Mouse (Mus musculus) kidney, postnatal 0 days (tissue): ENCODE measurements at regions not wholly inside any gene's neighbourhood (a gene's known extent, or its start where the extent isn't known, plus 50 kb on each side); places are given as distances from the start of the nearest gene placed in this dataset.
A peak's percentile ranks its signal among the peaks of the same experiment; 100 is the strongest.

Source experiments
- ATAC-seq: fragments of 200-750 bp; cut with Nextera tagmentation; replicated peaks from 2 replicates; pipeline ENCODE4 v1.8.0; 2017; ENCODE audit warnings: low read depth, moderate number of reproducible peaks, moderate TSS enrichment, moderate library complexity; ENCODE audit not compliant: low FRiP score
- DNase-seq: peaks from one replicate; pipeline ENCODE4 v3.0.0-alpha.2; 2016; ENCODE audit warnings: low spot score
- H3K27ac ChIP-seq: fragments of 300-500 bp; sonication (generic); 2 replicates; pipeline ENCODE4 v1.5.1; 2014; ENCODE audit warnings: mild to moderate bottlenecking
- H3K27me3 ChIP-seq: fragments of 300-500 bp; sonication (generic); 2 replicates; pipeline ENCODE4 v1.6.1; 2014; ENCODE audit warnings: low read length, mixed read lengths; ENCODE audit not compliant: insufficient read depth
- H3K36me3 ChIP-seq: fragments of 300-500 bp; sonication (generic); 2 replicates; pipeline ENCODE4 v1.6.1; 2014; ENCODE audit warnings: low read length, mixed read lengths; ENCODE audit not compliant: insufficient read depth
- H3K4me1 ChIP-seq: fragments of 300-500 bp; sonication (generic); replicated peaks from 2 replicates; pipeline ENCODE4 v1.6.1; 2014; ENCODE audit warnings: antibody characterized with exemption, low read length, mixed read lengths; ENCODE audit not compliant: insufficient read depth
- H3K4me2 ChIP-seq: fragments of 300-500 bp; sonication (generic); 2 replicates; pipeline ENCODE4 v1.6.1; 2014; ENCODE audit warnings: mild to moderate bottlenecking, low read length, moderate library complexity, mixed read lengths
- H3K4me3 ChIP-seq: fragments of 300-500 bp; sonication (generic); replicated peaks from 2 replicates; pipeline ENCODE4 v1.5.1; 2014; ENCODE audit warnings: low read depth, low read length
- H3K9ac ChIP-seq: fragments of 300-500 bp; sonication (generic); 2 replicates; pipeline ENCODE4 v1.6.1; 2014; ENCODE audit warnings: low read depth, low read length
- H3K9me3 ChIP-seq: fragments of 300-500 bp; sonication (generic); replicated peaks from 2 replicates; pipeline ENCODE4 v1.6.1; 2016; ENCODE audit warnings: low read length, inconsistent platforms, mixed read lengths
- CTCF ChIP-seq: IDR thresholded peaks from 2 replicates; pipeline ENCODE4 v1.5.1; 2016; ENCODE audit warnings: antibody characterized with exemption, low read depth, mild to moderate bottlenecking, moderate library complexity
- WGBS: fragments of 180-500 bp; shearing (Covaris S2); extraction: QIAGEN DNeasy Blood & Tissue Kit; methylation state at CpG from one replicate; pipeline ENCODE4 v1.1.7; 2014; 5-methylcytosine and 5-hydroxymethylcytosine counted together

- ATAC-seq (0 out of 2 replicates have a peak, but pooled peaks have one; percentile 21), DNase-seq (no peak)
- 66% methylated on average over 3 of the region's 3 CpGs for WGBS
- Histone ChIP-seq H3K4me2 (no peak overlapping the region), H3K36me3 (no peaks in the 10 kb centered on the region), H3K27me3 (no peaks in the 10 kb centered on the region), H3K9ac (no peak overlapping the region), H3K4me3 (no peak overlapping the region), H3K4me1 (no peaks in the 10 kb centered on the region), H3K27ac (no peak overlapping the region), H3K9me3 (no peaks in the 10 kb centered on the region)
- no peak for TF ChIP-seq CTCF
These were observed 161.6 kb upstream of the Ppp2r3a start for GRCm38 (mm10) chr9:101413071-101413633.

GRCm38 (mm10) chr9:101411951-101412350 is 160.4 kb upstream of the Ppp2r3a start:
- Histone ChIP-seq H3K4me3 (no peak overlapping the region), H3K27me3 (no peaks in the 10 kb centered on the region), H3K9ac (no peak overlapping the region), H3K36me3 (no peaks in the 10 kb centered on the region), H3K9me3 (no peaks in the 10 kb centered on the region), H3K4me1 (no peaks in the 10 kb centered on the region), H3K27ac (no peak overlapping the region), H3K4me2 (no peak overlapping the region)
- no peak for TF ChIP-seq CTCF
- ATAC-seq (no peak), DNase-seq (no peak)
- WGBS: 75% methylated on average over 3 of the region's 3 CpGs

GRCm38 (mm10) chr9:101411532-101411880 is 159.9 kb upstream of the Ppp2r3a start:
- Histone ChIP-seq H3K4me1 (no peaks in the 10 kb centered on the region), H3K9ac (no peak overlapping the region), H3K27me3 (no peaks in the 10 kb centered on the region), H3K9me3 (no peaks in the 10 kb centered on the region), H3K4me2 (no peak overlapping the region), H3K36me3 (no peaks in the 10 kb centered on the region), H3K4me3 (no peak overlapping the region), H3K27ac (no peak overlapping the region)
- ATAC-seq (no peak), DNase-seq (no peak)
- no peak for TF ChIP-seq CTCF
- WGBS: 87% methylated on average over 5 of the region's 5 CpGs

- no peak for DNase-seq
- H3K4me1 ChIP-seq: no peaks in the 10 kb centered on the region
- 73% methylated on average over 21 of the region's 21 CpGs for WGBS
These were observed 159.4 kb upstream of the Ppp2r3a start for GRCm38 (mm10) chr9:101410783-101411531.

GRCm38 (mm10) chr9:101410348-101410747 is 158.8 kb upstream of the Ppp2r3a start:
- H3K4me3 ChIP-seq: no peak overlapping the region
- H3K9me3 ChIP-seq: no peaks in the 10 kb centered on the region
- ATAC-seq (no peak), DNase-seq (peak; percentile 65)
- H3K27me3 ChIP-seq: no peaks in the 10 kb centered on the region
- H3K4me2 ChIP-seq: no peak overlapping the region
- no peaks in the 10 kb centered on the region for H3K36me3 ChIP-seq
- no peak for TF ChIP-seq CTCF
- H3K9ac ChIP-seq: no peak overlapping the region
- no peak overlapping the region for H3K27ac ChIP-seq
- 62% methylated on average over 3 of the region's 3 CpGs for WGBS
- H3K4me1 ChIP-seq: no peaks in the 10 kb centered on the region

More at GRCm38 (mm10) chr9:101410783-101411531, 159.4 kb upstream of the Ppp2r3a start:
- Histone ChIP-seq H3K4me2 (no peak overlapping the region), H3K36me3 (no peaks in the 10 kb centered on the region), H3K27ac (no peak overlapping the region), H3K4me3 (no peak overlapping the region), H3K27me3 (no peaks in the 10 kb centered on the region), H3K9ac (no peak overlapping the region), H3K9me3 (no peaks in the 10 kb centered on the region)
- ATAC-seq: no peak
- TF ChIP-seq CTCF: no peak

DNA sequence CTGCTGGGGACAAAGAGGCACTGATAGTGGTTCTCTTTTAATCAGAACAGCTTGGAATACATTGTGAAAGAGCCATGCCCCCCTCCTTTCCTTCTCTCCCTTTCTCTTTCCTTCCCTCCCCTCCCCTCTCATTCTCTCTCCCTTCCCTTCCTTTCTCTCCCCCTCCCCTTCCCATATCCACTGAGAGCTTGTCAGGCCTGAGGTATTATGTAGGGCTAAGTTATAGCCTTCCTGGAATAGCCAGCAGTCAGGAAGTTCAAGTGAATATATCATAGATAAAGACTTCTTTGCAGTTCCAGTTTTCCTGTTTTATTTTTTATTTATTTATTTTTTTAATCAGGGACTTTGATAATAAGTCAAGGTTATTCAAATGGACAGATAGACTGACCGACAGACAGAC is 156.5 kb upstream of the Ppp2r3a start:
- Histone ChIP-seq H3K4me1 (no peaks in the 10 kb centered on the region), H3K27me3 (no peaks in the 10 kb centered on the region), H3K4me3 (no peak overlapping the region), H3K9ac (no peak overlapping the region), H3K27ac (no peak overlapping the region), H3K36me3 (no peaks in the 10 kb centered on the region), H3K9me3 (no peaks in the 10 kb centered on the region), H3K4me2 (no peak overlapping the region)
- 32% methylated on average over 1 of the region's 1 CpGs for WGBS
- TF ChIP-seq CTCF: no peak
- DNase-seq (peak; percentile 55), ATAC-seq (no peak)
